Mouse (Mus musculus) fat pad, adult 2 months (tissue): ENCODE measurements around the gene Naa15.
"Not testable (repeated sequence)": the region's sequence is repeated elsewhere in the genome, so short reads cannot be mapped to it uniquely, and the experiment has no call there.

Source experiments
- DNase-seq: peaks from one replicate; pipeline ENCODE4 v3.0.0-alpha.2; 2011; ENCODE audit warnings: low read depth, low spot score; ENCODE audit errors: extremely low read depth

Naa15 gene

GRCm38 (mm10) chr3:51393651-51394050 is 21.3 kb upstream of the Naa15 start:
- DNase-seq, result no peak

GRCm38 (mm10) chr3:51394881-51395280 is 20.1 kb upstream of the Naa15 start:
- no peak for DNase-seq

- DNase-seq, result no peak
Observed at GRCm38 (mm10) chr3:51395461-51396145, 19.3 kb upstream of the Naa15 start.

GRCm38 (mm10) chr3:51396219-51397068 is 18.5 kb upstream of the Naa15 start, which contains the start of gene Mgarp:
TSS of gene Mgarp (minus strand) at chr3:51396738.
- no peak for DNase-seq

GRCm38 (mm10) chr3:51397700-51398299 is 17.1 kb upstream of the Naa15 start:
- no peak for DNase-seq

GRCm38 (mm10) chr3:51398667-51399066 is 16.3 kb upstream of the Naa15 start:
- no peak for DNase-seq

- DNase-seq, result no peak
Observed at GRCm38 (mm10) chr3:51399531-51399930, 15.4 kb upstream of the Naa15 start.

GRCm38 (mm10) chr3:51400682-51401081 is 14.3 kb upstream of the Naa15 start:
- DNase-seq, result no peak

GRCm38 (mm10) chr3:51402054-51402453 is 12.9 kb upstream of the Naa15 start:
- not testable (repeated sequence) for DNase-seq

GRCm38 (mm10) chr3:51402628-51403027 is 12.3 kb upstream of the Naa15 start:
- no peak for DNase-seq

GRCm38 (mm10) chr3:51407870-51408560 is 6.9 kb upstream of the Naa15 start:
- no peak for DNase-seq

- DNase-seq, result no peak
Observed at GRCm38 (mm10) chr3:51408561-51409183, 6.3 kb upstream of the Naa15 start, which contains the start of gene Ndufc1. TSS of gene Ndufc1 (minus strand) at chr3:51408988.

GRCm38 (mm10) chr3:51412457-51412856 is 2.5 kb upstream of the Naa15 start:
- DNase-seq, result peak; percentile 83

GRCm38 (mm10) chr3:51413276-51413675 is 1.7 kb upstream of the Naa15 start:
- no peak for DNase-seq

- DNase-seq, result no peak
Observed at GRCm38 (mm10) chr3:51416073-51416363, 1.1 kb downstream of the Naa15 start.

- DNase-seq, result no peak
Observed at GRCm38 (mm10) chr3:51416364-51417134, 1.6 kb downstream of the Naa15 start.

- DNase-seq, result no peak
Observed at GRCm38 (mm10) chr3:51417135-51417458, 2.1 kb downstream of the Naa15 start.

- DNase-seq, result no peak
Observed at GRCm38 (mm10) chr3:51417485-51417884, 2.5 kb downstream of the Naa15 start.

- no peak for DNase-seq
Observed at GRCm38 (mm10) chr3:51417966-51418365, 3.0 kb downstream of the Naa15 start.

- DNase-seq, result no peak
Observed at GRCm38 (mm10) chr3:51421921-51422320, 7.0 kb downstream of the Naa15 start.
